Comparison of ENCODE assay signal across 8 mouse cellular contexts in the genomic region with DNA sequence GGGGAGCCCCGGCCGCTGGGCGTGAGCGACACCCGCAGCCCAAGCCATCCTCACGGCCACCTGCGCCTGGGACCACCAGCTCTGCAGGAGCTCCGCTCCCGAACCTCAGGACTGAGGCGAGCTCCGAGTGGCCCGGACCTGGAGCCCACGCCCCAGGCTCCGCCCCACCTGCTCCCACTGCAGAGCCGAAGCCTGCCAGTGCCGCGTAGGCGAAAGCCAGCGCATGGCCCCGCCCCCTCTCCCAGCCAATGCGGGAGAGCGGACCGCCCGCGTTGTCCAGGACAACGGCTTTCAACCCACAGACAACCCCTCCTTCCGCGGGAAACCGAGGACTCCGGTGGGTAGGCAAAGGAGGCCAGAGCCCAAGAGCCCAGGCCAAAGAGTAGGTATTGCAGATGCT. TPM values are rescaled to one million over a fixed set of nuclear protein-coding genes. Genes with fewer than 3 reads are reported as not detected.
DNase-seq lines count a peak whose midpoint lies in the region; ATAC-seq and TF ChIP-seq lines count a peak whose summit lies in the region.

No protein-coding gene starts in this region.

- ATAC-seq in hindbrain, embryonic 12.5 days (ENCODE audit: low FRiP score) = peak; percentile 88
- peak; percentile 92 for ATAC-seq in lung, postnatal 0 days

- H3K4me1 ChIP-seq in hindbrain, embryonic 12.5 days = peaks cover 49% of the 10 kb centered on the region
- H3K4me1 ChIP-seq in lung, postnatal 0 days (ENCODE audit: insufficient read depth, low read depth, low read length) = peaks cover 27% of the 10 kb centered on the region; the same call in 1 of the 2 replicates

- peaks cover 38% of the 10 kb centered on the region for H3K36me3 ChIP-seq in hindbrain, embryonic 12.5 days
- H3K36me3 ChIP-seq in lung, postnatal 0 days (ENCODE audit: insufficient read depth, low read length) = peaks cover 6% of the 10 kb centered on the region; the same call in 1 of the 2 replicates

- peak overlapping the region; percentile 97 for H3K4me2 ChIP-seq in hindbrain, embryonic 12.5 days (replicated peaks)
- H3K4me2 ChIP-seq in lung, postnatal 0 days (replicated peaks; ENCODE audit: low read depth, low read length) = peak overlapping the region; percentile 93

- no peaks in the 10 kb centered on the region for H3K27me3 ChIP-seq in hindbrain, embryonic 12.5 days
- no peaks in the 10 kb centered on the region for H3K27me3 ChIP-seq in lung, postnatal 0 days (replicated peaks; ENCODE audit: insufficient read depth, low read length)

- TF ChIP-seq EP300 in lung, postnatal 0 days (IDR thresholded peaks at IDR 0.05) = no peak

- peak overlapping the region; percentile 49 for H3K27ac ChIP-seq in hindbrain, embryonic 12.5 days
- H3K27ac ChIP-seq in lung, postnatal 0 days (ENCODE audit: low read length) = no peak overlapping the region

- 0% methylated on average over 30 of the region's 30 CpGs for WGBS in hindbrain, embryonic 12.5 days
- 2% methylated on average over 30 of the region's 30 CpGs for WGBS in lung, postnatal 0 days

- H3K4me3 ChIP-seq in hindbrain, embryonic 12.5 days = peak overlapping the region; percentile 84
- peak overlapping the region; percentile 33 for H3K4me3 ChIP-seq in lung, postnatal 0 days (ENCODE audit: low read depth, low read length)

- peak overlapping the region; percentile 96 for H3K9ac ChIP-seq in hindbrain, embryonic 12.5 days
- 0 out of 2 replicates have a peak overlapping the region, but pooled peaks have one; percentile 33 for H3K9ac ChIP-seq in lung, postnatal 0 days (replicated peaks; ENCODE audit: low read depth)

- DNase-seq in MN1 (ENCODE audit: low spot score) = peak; percentile 93
- peak; percentile 91 for DNase-seq in cerebellum, adult 8-10 months
- peak; percentile 93 to 94 for DNase-seq in frontal cortex, postnatal 10 days (ENCODE audit: low spot score in 2 of 2)
- peak; percentile 91 to 95 for DNase-seq in layer of hippocampus, postnatal 10 days (ENCODE audit: low spot score in 2 of 2)
- peak; percentile 95 for DNase-seq in lung, postnatal 0 days (ENCODE audit: low spot score)
- peak; percentile 85 for DNase-seq in ovary, postnatal 14 days (ENCODE audit: low spot score)
- peak; percentile 77 for DNase-seq in thymus, postnatal 10 days (ENCODE audit: low spot score in 2 of 2)

- H3K9me3 ChIP-seq in hindbrain, embryonic 12.5 days (replicated peaks) = no peaks in the 10 kb centered on the region
- H3K9me3 ChIP-seq in lung, postnatal 0 days (ENCODE audit: low read length) = no peaks in the 10 kb centered on the region

- no peak for TF ChIP-seq CTCF in lung, postnatal 0 days (IDR thresholded peaks at IDR 0.05)

RNA-seq across cellular contexts. Expression of a gene that starts 2.8 kb away (rescaled TPM):
- polyA plus RNA-seq in hindbrain, embryonic 12.5 days (2016; fragmentation: Nextera tagmentation; extraction: Ambion mirVana) = 20.3 and 22.8 TPM in 2 replicates
- 10 to 100 TPM; 79.5 to 90.1 TPM for total RNA-seq in layer of hippocampus, postnatal 10 days (2021)
- polyA plus RNA-seq in lung, postnatal 0 days (2015; fragmentation: Nextera tagmentation; extraction: Ambion mirVana) = 7.1 and 7.4 TPM in 2 replicates

RNA-seq across cellular contexts. Expression of a gene that starts 38.1 kb away (rescaled TPM):
- 137 and 141 TPM in 2 replicates for polyA plus RNA-seq in hindbrain, embryonic 12.5 days (2016; fragmentation: Nextera tagmentation; extraction: Ambion mirVana)
- 10 to 100 TPM; 60.7 to 67.3 TPM for total RNA-seq in layer of hippocampus, postnatal 10 days (2021)
- 80.5 and 93.6 TPM in 2 replicates for polyA plus RNA-seq in lung, postnatal 0 days (2015; fragmentation: Nextera tagmentation; extraction: Ambion mirVana)

RNA-seq across cellular contexts. Expression of a gene that starts 47.5 kb away (rescaled TPM):
- 0.66 and 1.2 TPM in 2 replicates for polyA plus RNA-seq in hindbrain, embryonic 12.5 days (2016; fragmentation: Nextera tagmentation; extraction: Ambion mirVana)
- 1 to 10 TPM; 4.2 to 4.7 TPM for total RNA-seq in layer of hippocampus, postnatal 10 days (2021)
- polyA plus RNA-seq in lung, postnatal 0 days (2015; fragmentation: Nextera tagmentation; extraction: Ambion mirVana) = 15.7 and 17.9 TPM in 2 replicates
